Mouse (Mus musculus): Measurements from ENCODE around the gene Enah.

DNA sequence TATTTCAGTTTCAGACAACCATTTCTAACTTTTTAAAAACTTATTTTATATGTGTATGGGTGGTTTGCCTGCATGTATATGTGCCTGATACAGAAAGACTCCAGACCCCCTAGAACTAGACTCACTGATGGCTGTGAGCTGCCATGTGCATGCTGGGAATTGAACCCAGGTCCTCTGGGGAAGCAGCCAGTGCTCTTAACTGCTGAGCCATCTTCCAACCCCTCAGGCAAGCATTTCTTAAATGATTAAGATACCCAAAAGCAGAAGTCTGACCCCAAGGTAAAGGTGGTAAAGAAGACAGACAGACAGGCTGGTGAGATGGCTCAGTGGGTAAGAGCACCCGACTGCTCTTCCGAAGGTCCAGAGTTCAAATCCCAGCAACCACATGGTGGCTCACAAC is 165.0 kb downstream of the Enah start:
- TF ChIP-seq POLR2A (IDR thresholded peaks at IDR 0.05; ENCODE audit: extremely low read depth, insufficient read depth, low read length) (no peak), CTCF (IDR thresholded peaks at IDR 0.05; ENCODE audit: low read depth, low read length) (no peak)
